Mouse (Mus musculus) myocyte (in vitro differentiated cells): ENCODE measurements around the gene Narf.

ENCODE experiments used
- CEBPB ChIP-seq: IDR thresholded peaks from 2 replicates; pipeline ENCODE4 v1.6.1; 2011; ENCODE audit warnings: mild to moderate bottlenecking, moderate library complexity; ENCODE audit not compliant: poor library complexity, insufficient read depth, severe bottlenecking
- MAX ChIP-seq: IDR thresholded peaks from one replicate; pipeline ENCODE4 v1.6.1; 2011; ENCODE audit warnings: low read depth, mild to moderate bottlenecking, control low read depth
- MYOD1 ChIP-seq, 3 experiments: IDR thresholded peaks; one replicate each; pipeline ENCODE4 v1.6.1; 2011; ENCODE audit warnings: control low read depth in 2 of 3, low read depth in 2 of 3, mild to moderate bottlenecking in 2 of 3, moderate library complexity in 1 of 3; ENCODE audit not compliant: insufficient read length in 2 of 3, control insufficient read depth in 1 of 3
- MYOG ChIP-seq, 3 experiments: IDR thresholded peaks; one replicate each; pipeline ENCODE4 v1.6.1; 2011; ENCODE audit warnings: control low read depth in 2 of 3, low read depth in 2 of 3, mild to moderate bottlenecking in 2 of 3; ENCODE audit not compliant: insufficient read length in 2 of 3, control insufficient read depth in 1 of 3, insufficient read depth in 1 of 3
- POLR2A ChIP-seq: IDR thresholded peaks from one replicate; pipeline ENCODE4 v1.6.1; 2011; ENCODE audit warnings: low read depth, mild to moderate bottlenecking, control low read depth, moderate library complexity; ENCODE audit not compliant: insufficient read length
- POLR2AphosphoS2 ChIP-seq: IDR thresholded peaks from one replicate; pipeline ENCODE4 v1.6.1; 2011; ENCODE audit warnings: low read depth, control low read depth; ENCODE audit not compliant: insufficient read length
- REST ChIP-seq: IDR thresholded peaks from one replicate; pipeline ENCODE4 v1.6.1; 2011; ENCODE audit warnings: mild to moderate bottlenecking, control low read depth, moderate library complexity; ENCODE audit not compliant: insufficient read depth, insufficient read length
- SRF ChIP-seq: IDR thresholded peaks from one replicate; pipeline ENCODE4 v1.6.1; 2011; ENCODE audit warnings: low read depth; ENCODE audit not compliant: control insufficient read depth, insufficient read length
- TCF12 ChIP-seq: IDR thresholded peaks from one replicate; pipeline ENCODE4 v1.6.1; 2011; ENCODE audit warnings: mild to moderate bottlenecking, control low read depth; ENCODE audit not compliant: poor library complexity, insufficient read depth, severe bottlenecking
- TCF3 ChIP-seq: IDR thresholded peaks from one replicate; pipeline ENCODE4 v1.6.1; 2011; ENCODE audit warnings: low read depth, control low read depth; ENCODE audit not compliant: insufficient read length
- USF1 ChIP-seq: IDR thresholded peaks from one replicate; pipeline ENCODE4 v1.6.1; 2011; ENCODE audit warnings: low read depth, mild to moderate bottlenecking, control low read depth, moderate library complexity

GRCm38 (mm10) chr11:121221321-121222010, 15.6 kb upstream of the Narf start:
- TF ChIP-seq POLR2A (no peak), MAX (no peak), USF1 (no peak), SRF (no peak), MYOD1 (IDR thresholded peaks at IDR 0.05; ENCODE audit: control insufficient read depth in 1 of 3, insufficient read length in 2 of 3, low read depth in 2 of 3) (no peak), TCF12 (no peak), REST (no peak), CEBPB (no peak), POLR2AphosphoS2 (peak; percentile 17), MYOG (IDR thresholded peaks at IDR 0.05; ENCODE audit: control insufficient read depth in 1 of 3, insufficient read depth in 1 of 3, insufficient read length in 2 of 3, low read depth in 2 of 3) (no peak), TCF3 (no peak)
